Mouse (Mus musculus) layer of hippocampus, adult 9-10 months (tissue): ENCODE results near the gene Igfl3.

Source experiments
- DNase-seq: peaks from one replicate; pipeline ENCODE4 v3.0.0; 2022; ENCODE audit warnings: low spot score

The Igfl3 gene

DNA sequence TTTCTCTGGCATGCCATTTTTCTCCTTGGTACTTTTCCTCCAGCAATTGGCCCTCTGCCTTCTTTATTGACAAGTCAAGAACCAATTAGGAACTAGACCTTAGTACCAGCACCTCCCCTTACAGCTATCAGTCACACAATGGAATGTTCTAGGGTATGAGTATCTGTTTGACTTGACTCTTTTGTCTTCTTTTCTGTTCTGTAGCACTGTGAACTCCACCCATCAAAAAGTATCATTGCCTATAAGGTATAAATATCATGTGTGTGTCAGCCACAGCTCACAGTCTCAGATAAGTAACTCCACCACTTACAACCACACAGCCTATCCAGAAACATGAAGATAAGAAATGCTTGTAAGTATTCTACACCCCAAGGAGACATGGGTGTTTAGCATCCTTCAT is at the start of gene Igfl3:
Gene Igfl3 (plus strand): TSS at position 301 of the 400 bp plus-strand sequence.
- DNase-seq: no peak

GRCm38 (mm10) chr7:18210938-18211337 is 34.6 kb downstream of the Igfl3 start:
- peak; percentile 10 for DNase-seq

DNA sequence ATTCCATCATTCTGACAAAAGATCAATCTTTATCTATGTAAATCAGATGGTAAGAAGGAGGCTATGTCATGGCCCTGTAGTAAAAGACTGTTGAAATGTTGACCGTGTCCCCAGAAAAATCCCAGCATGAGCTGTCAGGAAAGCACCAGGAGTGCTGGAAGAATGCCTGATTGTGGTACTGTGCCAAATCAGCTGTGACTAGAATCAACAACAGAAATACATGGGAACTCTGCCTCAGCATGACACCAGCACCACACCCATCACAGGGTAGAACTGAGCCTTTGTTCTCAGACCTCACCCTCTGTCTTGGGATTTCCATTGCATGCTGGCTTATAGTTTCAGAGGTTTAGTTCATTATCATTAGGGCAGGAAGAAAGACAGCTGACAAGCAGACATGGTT is 38.4 kb downstream of the Igfl3 start:
- DNase-seq: no peak
